In genomic region chr14:28376208-28376805, GRCm38 (mm10) we compare ENCODE assay signal across 12 mouse cellular contexts.
DNase-seq lines count a peak whose midpoint lies in the region; ATAC-seq lines count a peak whose summit lies in the region.
"Had no signal": no experiment of that assay in that cellular context is flagged by ENCODE, and none has a peak within 500 bp of the region (broad histone marks: within the 10 kb centered on the region; RNA-seq: fewer than 3 reads in every experiment).

No protein-coding gene starts in this region.

- H3K4me1 ChIP-seq in heart, embryonic 13.5 days, result peaks cover 15% of the 10 kb centered on the region
- H3K4me1 ChIP-seq in embryonic facial prominence, embryonic 15.5 days, result peaks cover 28% of the 10 kb centered on the region
- peaks cover 10% of the 10 kb centered on the region for H3K4me1 ChIP-seq in midbrain, embryonic 11.5 days (ENCODE audit: control insufficient read depth, insufficient read depth, low read length)

- H3K27me3 ChIP-seq in heart, embryonic 13.5 days (replicated peaks), result no peaks in the 10 kb centered on the region
- no peaks in the 10 kb centered on the region; the same call in 1 of the 2 replicates for H3K27me3 ChIP-seq in embryonic facial prominence, embryonic 15.5 days
- H3K27me3 ChIP-seq in midbrain, embryonic 11.5 days (ENCODE audit: control insufficient read depth, insufficient read depth, low read length), result peaks cover 80% of the 10 kb centered on the region

- H3K9ac ChIP-seq in heart, embryonic 13.5 days, result no peak overlapping the region
- no peak overlapping the region for H3K9ac ChIP-seq in embryonic facial prominence, embryonic 15.5 days
- H3K9ac ChIP-seq in midbrain, embryonic 11.5 days (ENCODE audit: low read length), result no peak overlapping the region
- H3K9ac ChIP-seq: forebrain, postnatal 0 days; hindbrain, embryonic 15.5 days had no signal

- no peaks in the 10 kb centered on the region for H3K9me3 ChIP-seq in heart, embryonic 13.5 days
- no peaks in the 10 kb centered on the region for H3K9me3 ChIP-seq in embryonic facial prominence, embryonic 15.5 days (replicated peaks)
- no peaks in the 10 kb centered on the region for H3K9me3 ChIP-seq in midbrain, embryonic 11.5 days (ENCODE audit: control insufficient read depth, low read length)
- H3K9me3 ChIP-seq: hindbrain, embryonic 15.5 days had no signal

- H3K27ac ChIP-seq in heart, embryonic 13.5 days (replicated peaks), result peak overlapping the region; percentile 25; the same call in 1 of the 2 replicates
- H3K27ac ChIP-seq in embryonic facial prominence, embryonic 15.5 days (replicated peaks), result peak overlapping the region; percentile 76
- H3K27ac ChIP-seq in midbrain, embryonic 11.5 days (ENCODE audit: low read depth, low read length), result no peak overlapping the region
- H3K27ac ChIP-seq: kidney, postnatal 0 days had no signal

- 59% methylated on average over 9 of the region's 9 CpGs for WGBS in heart, embryonic 13.5 days
- 30% methylated on average over 9 of the region's 9 CpGs for WGBS in embryonic facial prominence, embryonic 15.5 days
- WGBS in midbrain, embryonic 11.5 days, result 35% methylated on average over 9 of the region's 9 CpGs

- no peak overlapping the region for H3K4me3 ChIP-seq in heart, embryonic 13.5 days
- H3K4me3 ChIP-seq in embryonic facial prominence, embryonic 15.5 days (replicated peaks), result no peak overlapping the region
- no peak overlapping the region for H3K4me3 ChIP-seq in midbrain, embryonic 11.5 days (ENCODE audit: low read depth, low read length)
- H3K4me3 ChIP-seq: hindbrain, embryonic 15.5 days had no signal

- no peaks in the 10 kb centered on the region for H3K36me3 ChIP-seq in heart, embryonic 13.5 days
- no peaks in the 10 kb centered on the region for H3K36me3 ChIP-seq in embryonic facial prominence, embryonic 15.5 days
- no peaks in the 10 kb centered on the region for H3K36me3 ChIP-seq in midbrain, embryonic 11.5 days (ENCODE audit: control insufficient read depth, insufficient read depth, low read length)
- H3K36me3 ChIP-seq: hindbrain, embryonic 15.5 days had no signal

- no peak overlapping the region for H3K4me2 ChIP-seq in heart, embryonic 13.5 days
- H3K4me2 ChIP-seq in embryonic facial prominence, embryonic 15.5 days (replicated peaks), result no peak overlapping the region
- H3K4me2 ChIP-seq in midbrain, embryonic 11.5 days, result no peak overlapping the region

- ATAC-seq in heart, embryonic 13.5 days (ENCODE audit: extremely low read depth, insufficient number of reproducible peaks, low FRiP score, low TSS enrichment), result no peak
- no peak for ATAC-seq in embryonic facial prominence, embryonic 15.5 days (ENCODE audit: insufficient number of reproducible peaks, low FRiP score, low TSS enrichment, low read depth)
- peak; percentile 57 for ATAC-seq in midbrain, embryonic 11.5 days (ENCODE audit: low FRiP score)
- ATAC-seq: forebrain, postnatal 0 days had no signal

- no peak for DNase-seq in heart, postnatal 4 days
- peak; percentile 11 for DNase-seq in R1 (ENCODE audit: low read depth, low spot score)
- peak; percentile 87 for DNase-seq in midbrain, embryonic 11.5 days (ENCODE audit: low spot score, missing footprints)
- no peak for DNase-seq in adrenal gland, postnatal 10 days
- DNase-seq in cerebellum, adult 18-20 months, result no peak
- DNase-seq in ovary, postnatal 10 days (ENCODE audit: low spot score), result no peak
- DNase-seq: adrenal gland, adult 8-10 months had no signal

Comparison
In these comparisons a context has a peak if more than half of its experiments do, and no peak if none do; other contexts are left out.
1. DNase-seq: peak in R1 (single experiment) and midbrain, embryonic 11.5 days (single experiment); none in heart, postnatal 4 days (single experiment), adrenal gland, postnatal 10 days (single experiment), cerebellum, adult 18-20 months (0 of 2) and ovary, postnatal 10 days (single experiment).